Mouse (Mus musculus) ovary, adult 10 weeks (tissue): ENCODE data around the gene Kcnk3. TPM values are rescaled to one million over a fixed set of nuclear protein-coding genes. Genes with fewer than 3 reads are reported as not detected.

ENCODE experiments used
- polyA plus RNA-seq: library from polyadenylated mRNA; stranded (reverse); fragments of 350-450 nt; fragmentation: Illumina TruSeq; extraction: RNeasy Lipid Tissue Mini Kit (QIAGEN cat#74804); gene quantifications from one replicate; pipeline ENCODE4 v1.2.3, GENCODE M21; 2014

Gene Kcnk3
- polyA plus RNA-seq = 6.8 TPM

DNA sequence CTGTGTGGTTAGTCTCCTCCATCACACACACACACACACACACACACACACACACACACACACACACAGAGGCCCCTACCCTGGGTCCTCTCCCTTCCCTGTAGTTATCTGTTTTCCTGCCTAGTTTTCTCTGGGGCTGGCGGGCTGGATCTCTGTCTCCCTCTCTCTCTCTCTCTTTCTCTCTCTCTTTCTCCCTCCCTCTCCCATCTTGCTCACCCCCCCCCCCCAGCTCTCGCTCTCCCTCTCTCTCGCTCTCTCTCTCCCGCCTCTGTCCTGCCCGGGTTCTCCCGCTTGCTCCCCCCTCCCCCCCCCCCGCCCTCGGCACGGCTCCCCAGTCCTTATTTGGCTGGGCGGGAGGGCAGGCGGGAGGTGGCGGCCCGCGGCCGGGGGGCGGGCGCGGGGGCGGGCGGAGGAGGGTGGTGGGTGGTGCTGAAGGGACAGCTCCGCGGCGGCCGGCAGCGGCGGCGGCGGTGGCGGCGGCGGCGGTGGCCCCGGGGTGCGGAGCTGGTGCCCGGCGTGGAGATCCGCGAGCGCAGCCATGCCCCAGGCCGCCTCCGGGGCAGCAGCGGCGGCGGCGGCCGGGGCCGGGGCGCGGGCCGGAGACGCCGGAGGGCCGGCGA is at the start of gene Kcnk3:
Gene Kcnk3 (plus strand): TSS at position 490 of the 620 bp plus-strand sequence.

DNA sequence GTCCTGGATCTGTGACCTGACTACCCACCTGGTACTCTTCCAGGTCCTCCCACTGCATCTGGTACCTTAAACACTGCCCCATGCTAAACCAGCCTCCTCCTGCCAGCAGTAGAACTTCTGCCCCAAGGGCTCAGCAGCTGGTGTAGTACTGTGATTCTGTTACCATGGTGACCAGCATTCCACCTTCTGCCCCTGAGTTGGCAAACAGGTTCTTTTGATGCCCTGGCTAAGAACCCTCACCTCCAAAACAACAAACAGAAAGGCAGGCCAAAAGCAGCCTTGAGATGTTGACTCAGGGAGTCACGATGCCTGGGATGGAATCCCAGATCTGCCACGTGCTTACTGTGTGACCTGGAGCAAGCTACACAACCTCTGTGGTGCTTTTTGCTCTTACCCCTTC is 42.3 kb upstream of the Kcnk3 start, which contains the start of gene Cib4:
Gene Cib4 (minus strand): TSS at position 139 of the 400 bp plus-strand sequence.

DNA sequence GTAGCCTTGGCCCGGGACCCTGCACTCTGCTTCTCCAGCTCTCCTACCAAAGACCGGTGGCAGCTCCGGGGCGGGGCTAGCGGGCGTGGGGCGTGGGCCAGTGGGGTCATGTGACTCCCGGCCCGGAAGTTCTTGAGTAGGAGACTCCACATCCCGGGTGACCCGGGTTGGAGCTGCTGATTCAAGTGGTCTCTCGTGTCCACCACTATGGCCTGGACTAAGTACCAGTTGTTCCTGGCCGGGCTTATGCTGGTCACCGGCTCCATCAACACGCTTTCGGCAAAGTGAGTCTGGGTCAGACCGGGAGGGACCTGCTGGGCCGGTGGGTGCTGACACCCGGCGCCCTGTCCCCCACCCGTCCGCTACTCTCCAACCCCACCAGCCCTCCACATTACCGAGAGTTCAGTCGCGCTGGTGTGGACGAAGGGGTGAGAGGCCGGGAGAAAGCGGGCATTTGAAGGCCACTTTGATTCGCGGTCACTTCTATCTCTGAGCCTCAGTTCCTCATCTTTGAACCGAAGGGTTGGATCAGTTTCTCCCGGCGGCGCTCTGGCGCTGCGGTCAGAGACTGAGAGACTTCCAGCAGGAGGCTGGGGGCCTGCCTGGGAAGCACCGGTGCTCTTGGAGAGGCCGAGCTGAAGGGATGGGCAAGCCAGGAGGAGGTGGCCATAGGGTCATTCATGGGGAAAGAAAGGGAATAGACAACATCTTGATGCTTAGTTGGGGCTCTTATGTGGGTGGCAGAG is 60.0 kb downstream of the Kcnk3 start, which contains the start of gene Slc35f6:
Gene Slc35f6 (plus strand): TSS at position 119 of the 746 bp plus-strand sequence.

DNA sequence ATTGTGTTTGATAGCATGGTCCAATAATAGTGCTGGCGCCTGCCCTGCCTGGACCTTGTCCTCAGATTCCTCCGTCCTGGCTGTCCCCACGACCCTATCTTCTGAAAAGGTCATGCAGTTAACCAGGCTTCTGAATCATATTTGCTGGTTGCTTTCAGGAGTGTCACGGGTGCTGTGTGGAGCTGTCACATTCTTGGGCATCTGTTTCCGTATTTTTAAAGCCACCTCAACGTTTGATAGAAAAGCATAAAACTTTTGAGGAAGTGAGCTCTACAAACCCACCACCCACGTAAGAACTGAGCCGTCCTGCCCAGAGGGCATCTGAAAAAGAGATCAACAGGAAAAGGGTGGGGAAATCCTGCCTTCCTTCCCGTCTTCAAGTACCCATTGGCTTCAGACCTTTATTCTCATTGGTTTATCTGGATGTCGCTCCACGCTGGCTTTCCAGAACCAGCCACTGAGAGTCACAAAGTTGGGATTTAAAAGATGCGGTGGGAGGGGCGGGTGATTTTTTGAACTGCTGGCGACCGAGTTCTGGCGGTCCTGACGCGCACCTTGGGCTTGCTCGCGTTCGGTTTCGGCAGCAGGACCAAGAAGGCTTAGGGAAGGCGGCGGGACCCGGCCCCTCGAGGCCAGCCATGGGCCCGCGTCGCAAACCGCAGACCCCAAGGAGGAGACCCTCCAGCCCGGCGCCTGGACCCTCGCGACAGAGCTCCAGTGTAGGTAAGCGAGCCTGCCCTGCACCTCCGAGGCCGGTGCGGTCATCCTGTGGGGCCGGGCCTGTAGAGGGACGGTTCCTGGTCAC is 78.6 kb downstream of the Kcnk3 start, which contains the start of gene Cenpa:
Gene Cenpa (plus strand): TSS at position 387 of the 805 bp plus-strand sequence.

Other genes with a start within 250 kb of the Kcnk3 start
- gene Otof, start 126.2 kb upstream of the Kcnk3 start, polyA plus RNA-seq = not detected
- 1.00 TPM for gene 1700001C02Rik, start 122.1 kb upstream of the Kcnk3 start, polyA plus RNA-seq
- gene Cib4, start 42.3 kb upstream of the Kcnk3 start, polyA plus RNA-seq = not detected
- 8.7 TPM for gene Slc35f6, start 59.8 kb downstream of the Kcnk3 start, polyA plus RNA-seq
- 22.9 TPM for gene Cenpa, start 78.6 kb downstream of the Kcnk3 start, polyA plus RNA-seq
- 5.2 TPM for gene Dpysl5, start 123.4 kb downstream of the Kcnk3 start, polyA plus RNA-seq
- 8.6 TPM for gene Mapre3, start 226.5 kb downstream of the Kcnk3 start, polyA plus RNA-seq